Mouse (Mus musculus): Measurements from ENCODE around the gene Ptch1.

The Ptch1 gene

DNA sequence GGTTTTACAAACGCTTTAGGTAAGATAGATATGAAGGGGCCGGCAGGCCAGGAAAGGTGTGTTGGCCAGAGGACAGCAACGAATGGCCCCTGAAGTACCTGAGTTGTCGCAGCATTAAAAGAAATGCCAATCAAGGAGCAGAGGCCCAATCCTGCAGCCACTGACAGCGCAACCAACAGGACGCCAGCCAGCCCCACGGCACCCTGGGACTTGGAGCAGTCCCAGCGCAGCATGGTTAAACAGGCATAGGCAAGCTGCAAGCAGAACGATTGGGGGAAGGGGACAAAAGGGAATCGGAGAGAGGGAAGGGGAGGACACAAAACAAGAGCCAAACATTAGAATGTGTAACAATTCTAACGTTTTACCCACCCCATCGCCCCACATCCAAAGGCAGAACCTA, 32.8 kb downstream of the Ptch1 start:
- in situ Hi-C loops (cut with MboI, MseI) = no loop called here

DNA sequence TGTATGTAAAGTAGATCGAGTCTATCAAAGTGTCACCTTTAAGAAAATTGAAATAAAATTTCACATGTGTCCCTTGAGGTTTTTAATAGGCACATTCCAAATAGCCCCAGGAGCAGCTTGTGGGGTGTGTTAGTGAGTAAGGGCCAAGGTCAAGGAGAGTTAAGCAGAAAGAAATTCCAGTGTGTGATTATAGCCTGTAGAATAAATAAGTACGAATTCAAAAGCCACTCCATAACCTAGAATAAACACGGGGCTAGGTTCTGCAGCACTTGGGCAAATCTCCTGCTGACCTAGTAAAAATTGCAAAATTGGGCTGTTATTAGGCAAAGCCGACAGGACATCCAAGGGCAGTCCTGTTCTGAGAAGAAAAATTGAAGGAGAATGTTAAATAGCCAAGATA, 38.4 kb downstream of the Ptch1 start:
- in situ Hi-C loops (cut with MboI, MseI) = no loop called here

GRCm38 (mm10) chr13:63530857-63531256, 42.5 kb downstream of the Ptch1 start:
- in situ Hi-C loops (cut with MboI, MseI) = no loop called here

DNA sequence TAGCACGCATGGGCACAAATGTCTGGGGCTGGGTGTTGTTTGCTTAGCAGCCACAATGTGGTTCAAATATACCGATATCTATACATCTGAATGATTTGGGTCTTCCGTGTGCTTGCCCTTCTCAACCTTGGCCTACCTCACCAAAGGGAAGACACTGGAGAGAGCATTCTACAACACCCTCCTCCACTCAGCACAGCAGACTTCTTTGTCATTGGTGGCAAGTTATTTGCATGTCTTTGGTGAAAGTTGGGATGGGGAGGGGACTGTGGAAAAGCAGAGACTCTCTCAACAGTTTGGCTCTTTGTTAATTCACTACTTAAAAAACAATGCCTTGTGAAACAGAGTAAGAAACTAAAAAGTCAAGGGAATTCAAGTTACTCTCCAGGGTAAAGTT, 43.0 kb downstream of the Ptch1 start:
- in situ Hi-C loops (cut with MboI, MseI) = no loop called here

DNA sequence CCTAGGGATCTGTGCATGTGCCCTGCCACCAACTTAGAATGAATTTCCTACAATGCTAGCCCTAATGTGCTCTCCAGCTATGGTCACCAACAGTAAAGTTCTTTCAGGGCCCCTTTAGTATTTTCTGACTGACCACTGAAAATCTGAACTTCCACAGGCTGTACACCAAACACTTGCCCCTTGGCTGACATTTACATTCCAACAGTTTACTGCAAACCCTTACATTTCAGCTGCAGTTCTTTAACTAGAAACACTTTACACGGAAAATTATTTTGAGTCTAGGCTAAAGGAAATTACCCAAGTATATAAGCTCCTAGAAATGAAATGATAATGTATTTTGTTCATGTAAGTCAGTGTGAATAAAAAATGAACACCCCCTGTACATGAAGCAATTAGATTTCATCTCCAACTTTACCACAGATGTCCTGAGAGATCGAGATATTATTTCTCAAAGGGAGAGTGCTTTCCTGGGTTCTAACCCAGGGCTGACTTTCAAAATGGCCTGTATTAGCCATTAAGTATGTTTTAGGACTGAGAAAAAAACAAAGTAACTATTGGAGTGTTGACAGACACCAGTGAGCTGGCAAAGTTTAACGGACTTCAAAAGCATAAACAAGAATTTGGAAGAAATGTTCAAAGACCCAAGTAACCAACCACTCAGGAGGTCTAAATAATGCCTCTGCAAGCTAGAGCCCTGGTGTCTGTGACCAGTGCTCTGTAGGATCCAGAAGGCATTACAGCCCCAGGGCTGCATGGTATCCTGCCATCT, 43.6 kb downstream of the Ptch1 start:
- in situ Hi-C loops (cut with MboI, MseI) = no loop called here

GRCm38 (mm10) chr13:63528852-63529251, 44.5 kb downstream of the Ptch1 start:
- in situ Hi-C loops (cut with MboI, MseI) = no loop called here

- in situ Hi-C loops (cut with MboI, MseI) = no loop called here
Measured at GRCm38 (mm10) chr13:63528164-63528675, 45.2 kb downstream of the Ptch1 start.

DNA sequence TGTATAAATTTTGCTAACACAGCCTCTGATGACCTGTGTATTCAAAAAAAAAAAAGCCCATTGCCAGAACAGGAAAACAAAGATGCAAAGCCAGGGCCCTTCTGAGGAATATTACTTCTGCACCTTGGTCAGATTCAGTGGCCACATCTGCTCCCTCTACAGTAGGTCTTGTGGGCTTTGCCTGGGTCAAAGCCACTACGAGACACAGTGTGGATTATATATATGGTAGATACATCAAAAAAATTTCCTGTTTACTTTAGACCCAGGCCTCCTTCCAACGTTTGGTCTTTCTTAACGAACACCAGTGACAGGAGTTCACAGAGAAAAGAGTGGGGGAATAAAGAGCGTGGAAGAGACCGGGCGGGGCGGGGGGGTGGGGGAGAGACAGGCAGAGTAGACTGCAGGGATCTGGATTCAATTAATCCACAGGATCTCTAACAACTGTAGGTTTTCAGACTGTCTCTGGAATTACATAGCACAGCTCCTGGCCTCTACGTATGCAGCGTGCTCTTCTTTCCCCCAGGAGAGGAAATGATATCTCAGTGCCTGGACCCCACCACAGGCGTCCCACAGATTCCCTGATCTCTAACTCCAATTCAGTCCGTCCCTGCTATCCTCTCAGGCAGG, 47.7 kb downstream of the Ptch1 start:
- in situ Hi-C loops (cut with MboI, MseI) = no loop called here

DNA sequence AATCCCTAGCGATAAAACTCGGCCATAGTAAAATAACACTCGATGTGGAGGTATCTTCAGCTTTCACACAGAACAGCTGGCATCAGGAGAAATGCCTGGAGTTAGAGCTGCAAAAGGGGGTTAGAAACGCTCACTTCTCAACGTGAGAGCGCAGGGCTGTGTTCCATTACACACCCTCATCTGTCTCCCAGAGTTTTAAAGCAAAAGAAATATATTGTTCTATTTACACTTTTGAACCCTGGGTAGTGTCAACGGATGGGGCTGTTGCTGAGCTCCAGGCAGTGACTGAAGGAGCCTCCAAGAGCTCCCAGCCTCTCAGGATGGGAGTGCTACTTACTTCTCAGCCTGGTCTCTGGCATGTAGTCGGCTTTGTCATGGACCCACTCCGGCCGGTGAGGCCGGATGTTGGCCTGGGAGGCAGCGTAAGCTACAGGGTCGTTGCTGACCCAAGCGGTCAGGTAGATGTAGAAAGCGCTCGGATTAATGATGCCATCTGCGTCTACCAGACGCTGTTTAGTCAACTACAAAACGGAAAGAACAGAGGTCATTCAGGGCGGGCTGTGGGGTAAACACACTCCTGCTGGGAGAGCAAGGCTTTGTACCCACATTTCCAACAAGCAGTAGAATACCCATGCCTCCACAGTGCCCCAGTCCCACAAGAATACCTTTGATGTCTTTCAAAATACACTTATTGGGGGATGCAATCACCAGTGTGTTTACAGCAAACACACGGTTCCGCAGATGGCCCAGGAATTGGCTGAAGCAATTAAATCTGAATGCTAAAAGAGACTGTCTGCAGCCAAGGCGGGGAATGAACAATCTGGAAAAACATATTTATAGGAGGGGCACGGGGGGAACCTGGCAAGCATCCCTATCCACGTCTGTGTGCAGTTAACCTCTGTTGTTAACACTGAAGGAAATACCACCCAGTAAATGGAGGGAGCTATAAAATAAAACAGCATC, 48.5 kb downstream of the Ptch1 start:
- in situ Hi-C loops (cut with MboI, MseI) = no loop called here

DNA sequence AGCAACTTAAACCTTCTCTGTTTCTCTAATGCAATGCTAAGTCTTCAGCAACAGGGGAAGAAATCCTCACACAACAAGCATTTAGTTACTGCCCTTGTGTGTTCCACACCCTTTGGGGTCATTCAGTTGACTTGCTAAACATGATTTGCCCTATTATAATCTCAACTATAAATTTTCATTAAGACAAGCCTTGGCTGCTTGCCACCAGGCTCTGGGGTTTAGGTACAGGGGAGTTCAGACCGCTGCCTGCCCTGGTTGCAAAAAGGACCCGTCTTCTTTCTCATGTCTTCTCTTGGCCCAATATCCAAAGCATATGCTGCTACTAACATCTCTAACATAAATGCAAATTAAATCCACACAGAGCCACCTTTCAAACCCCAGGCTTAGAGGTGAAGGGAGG, 49.3 kb downstream of the Ptch1 start:
- in situ Hi-C loops (cut with MboI, MseI) = no loop called here

DNA sequence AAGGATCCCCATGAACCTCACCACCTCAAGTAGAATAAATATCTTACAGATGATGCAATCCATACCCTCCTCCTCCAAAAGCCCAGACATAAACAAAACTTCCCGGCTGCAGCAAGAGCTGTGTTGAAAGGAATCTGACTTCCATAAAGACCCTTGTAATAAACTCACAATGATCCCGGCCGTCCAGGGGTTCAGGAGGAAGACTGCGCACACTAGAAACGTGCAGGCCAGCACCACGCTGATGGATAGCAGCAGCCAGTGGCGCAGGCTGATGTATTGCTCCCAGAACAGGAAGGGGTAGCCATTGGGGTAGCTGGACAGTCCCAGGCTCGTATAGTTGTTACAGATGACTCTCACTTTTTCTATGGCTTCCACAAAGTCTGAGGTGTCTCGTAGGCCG, 50.6 kb downstream of the Ptch1 start:
- in situ Hi-C loops (cut with MboI, MseI) = no loop called here

DNA sequence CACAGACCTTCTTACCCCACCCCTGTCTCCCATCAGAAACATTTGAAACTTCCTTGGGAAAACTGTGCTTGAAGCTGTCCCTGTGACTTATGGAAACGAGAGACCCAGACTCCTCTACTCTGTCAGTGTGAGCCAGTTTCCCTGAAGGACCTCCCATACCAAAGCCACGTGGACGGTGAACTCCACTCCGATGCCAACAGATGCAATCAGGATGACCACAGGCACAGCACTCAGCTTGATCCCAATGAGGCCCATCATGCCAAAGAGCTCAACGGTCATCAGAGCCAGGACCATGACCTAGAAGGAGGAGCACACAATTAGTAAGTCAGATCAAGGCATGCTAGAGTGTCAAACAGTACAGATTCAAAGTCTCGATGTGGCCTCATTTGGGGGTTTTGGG, 53.3 kb downstream of the Ptch1 start:
- in situ Hi-C loops (cut with MboI, MseI) = no loop called here

DNA sequence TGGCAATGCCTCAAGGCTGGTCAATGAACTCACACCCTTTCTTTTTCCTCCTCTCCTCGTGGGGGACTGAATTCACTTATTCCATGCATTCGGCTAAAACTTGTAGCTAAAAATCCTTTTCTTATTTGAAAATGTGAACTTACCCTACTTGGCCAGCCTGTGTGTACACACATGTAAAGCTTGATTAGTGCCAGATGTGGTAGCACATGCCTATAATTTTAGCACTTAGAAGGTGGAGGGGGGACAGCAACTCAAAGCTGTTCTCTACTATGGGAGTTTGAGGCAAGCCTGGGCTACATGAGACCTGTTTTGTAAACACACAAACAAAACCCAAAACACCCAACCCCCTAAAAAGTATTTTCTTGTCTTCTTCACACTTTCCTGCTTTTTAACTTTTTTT, 56.9 kb downstream of the Ptch1 start:
- in situ Hi-C loops (cut with MboI, MseI) = no loop called here

- in situ Hi-C loops (cut with MboI, MseI) = no loop called here
Measured at GRCm38 (mm10) chr13:63515542-63515941, 57.9 kb downstream of the Ptch1 start.

DNA sequence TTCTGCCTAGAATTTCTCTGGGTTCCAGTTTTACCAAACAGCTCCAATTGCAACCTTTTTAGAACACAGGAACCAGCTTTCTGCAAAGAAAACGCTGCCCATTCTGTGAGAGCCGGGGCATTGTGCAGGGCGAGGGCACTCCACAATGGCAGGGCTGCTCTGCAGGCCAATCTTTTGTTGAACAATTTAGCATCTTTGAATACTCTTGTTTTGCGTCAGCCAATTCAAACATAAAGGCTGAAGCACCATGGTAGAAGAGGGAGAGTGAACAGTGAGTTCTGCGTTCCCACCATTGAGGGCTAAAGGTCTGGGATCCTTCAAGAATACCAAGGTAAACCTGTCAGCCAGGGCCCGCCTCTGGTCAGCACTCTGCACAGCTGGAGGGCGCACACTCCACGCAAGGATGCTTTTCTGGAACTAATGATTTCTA, 58.5 kb downstream of the Ptch1 start:
- in situ Hi-C loops (cut with MboI, MseI) = no loop called here

DNA sequence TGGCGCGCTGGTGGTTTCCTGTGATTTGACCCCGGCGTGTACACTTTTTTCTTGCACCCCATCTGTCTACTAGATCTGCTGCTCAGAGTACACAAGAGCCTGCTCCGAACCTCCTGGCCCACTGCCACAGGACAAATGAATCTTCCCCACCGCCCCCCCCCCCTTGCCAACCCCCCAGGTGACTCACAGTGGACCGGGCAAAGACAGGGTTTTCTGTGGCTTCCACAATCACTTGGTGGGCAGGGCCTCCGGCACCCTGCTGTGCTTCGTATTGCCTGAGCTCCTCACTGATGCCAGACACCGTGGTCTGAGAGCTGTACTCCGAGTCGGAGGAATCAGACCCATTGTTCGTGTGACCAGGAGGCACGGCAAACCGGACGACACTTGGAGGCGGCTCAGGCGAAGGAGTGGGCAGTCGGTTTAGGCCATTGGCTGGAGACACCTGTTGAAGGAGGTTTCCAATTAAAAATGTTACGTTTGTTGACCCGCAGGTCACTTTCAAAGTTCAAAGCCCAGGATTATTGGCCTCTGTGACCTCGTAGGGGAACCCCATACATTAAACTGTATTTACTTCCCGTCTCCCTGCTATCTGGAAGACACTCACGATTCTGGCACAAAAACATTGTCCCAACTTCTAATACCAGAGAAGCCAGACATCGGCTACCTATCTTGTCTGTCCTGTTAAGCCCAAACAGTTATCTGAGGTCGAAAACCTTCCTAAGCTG, 59.9 kb downstream of the Ptch1 start:
- in situ Hi-C loops (cut with MboI, MseI) = no loop called here

- in situ Hi-C loops (cut with MboI, MseI) = no loop called here
Measured at GRCm38 (mm10) chr13:63512411-63512810, 61.0 kb downstream of the Ptch1 start.

GRCm38 (mm10) chr13:63507821-63508220, 65.6 kb downstream of the Ptch1 start:
- in situ Hi-C loops (cut with MboI, MseI) = loop anchor here (10.0 kb wide), 1 partner anchor 527 kb away; no protein-coding TSS in a partner anchor

DNA sequence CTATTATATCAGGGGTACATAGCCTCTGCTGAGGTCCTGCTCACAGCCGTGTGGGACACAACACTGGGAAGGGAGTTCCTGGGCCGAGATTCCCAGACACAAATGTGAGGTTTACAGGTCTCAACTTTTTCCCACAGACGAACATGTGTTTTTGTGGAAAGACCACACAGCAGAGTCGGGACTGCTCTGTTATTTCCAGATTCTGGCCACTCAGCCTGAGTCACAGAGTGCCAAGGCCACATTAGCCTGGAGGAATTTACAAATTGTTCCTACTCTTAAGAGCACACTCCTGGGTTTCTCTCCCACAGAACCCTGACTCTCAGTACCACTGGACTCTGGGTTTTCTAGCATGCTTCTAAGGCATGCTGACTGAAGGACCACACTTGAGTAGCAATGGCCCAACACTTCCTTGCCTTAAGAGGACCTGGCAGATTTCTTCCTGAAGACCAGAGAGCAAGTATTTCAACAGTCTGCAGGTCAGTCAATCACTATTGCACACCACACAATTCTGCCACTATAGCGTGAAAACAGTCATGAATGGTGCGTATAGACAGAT, 66.3 kb downstream of the Ptch1 start:
- in situ Hi-C loops (cut with MboI, MseI) = loop anchor here (10.0 kb wide), 1 partner anchor 528 kb away; no protein-coding TSS in a partner anchor

- in situ Hi-C loops (cut with MboI, MseI) = loop anchor here (10.0 kb wide), 1 partner anchor 528 kb away; no protein-coding TSS in a partner anchor
Measured at GRCm38 (mm10) chr13:63506364-63506763, 67.0 kb downstream of the Ptch1 start.

DNA sequence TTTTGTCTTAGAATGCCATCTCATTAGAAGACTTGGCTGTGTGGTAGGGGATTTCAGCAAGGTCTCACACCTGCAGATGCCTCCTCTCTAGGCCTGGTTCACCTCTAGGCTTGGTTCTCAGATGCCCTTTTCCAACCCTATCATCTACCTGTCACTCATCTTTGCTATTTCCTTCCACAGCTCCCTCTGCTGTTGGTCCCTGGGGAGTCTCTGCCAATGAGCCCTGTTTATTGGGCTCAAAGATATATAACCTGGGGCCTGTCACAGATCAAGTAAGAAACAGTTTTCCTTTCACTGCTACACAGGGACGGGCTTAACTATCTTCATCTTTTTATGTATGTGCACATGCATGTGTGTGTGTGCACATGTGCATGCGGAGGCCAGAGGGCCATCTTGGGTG, 71.0 kb downstream of the Ptch1 start:
- in situ Hi-C loops (cut with MboI, MseI) = loop anchor here (10.0 kb wide), 1 partner anchor 532 kb away; no protein-coding TSS in a partner anchor

Data from regulatory T cell (primary cell).